Mouse (Mus musculus): ENCODE results near the gene Trim80.

GRCm38 (mm10) chr11:115478296-115478938 is 38.1 kb downstream of the Trim80 start:
- TF ChIP-seq MAX (IDR thresholded peaks at IDR 0.05), result no peak
- no peak for TF ChIP-seq CTCF (IDR thresholded peaks at IDR 0.05; ENCODE audit: control insufficient read depth, insufficient read depth, insufficient read length)
- no peak for TF ChIP-seq MYOG (IDR thresholded peaks at IDR 0.05; ENCODE audit: control insufficient read depth, extremely low read depth, insufficient read length)
- no peak for TF ChIP-seq MYOD1 (IDR thresholded peaks at IDR 0.05; ENCODE audit: control insufficient read depth, insufficient read length, low read depth)

Data from C2C12 (cell line).